Mouse (Mus musculus) ES-E14 (cell line): ENCODE data around the gene Tnfsf4.

Experiments used
- CHD2 ChIP-seq: IDR thresholded peaks from 2 replicates; pipeline ENCODE4 v1.6.1; 2014; ENCODE audit warnings: mild to moderate bottlenecking, low read depth, low read length, inconsistent platforms
- HCFC1 ChIP-seq: IDR thresholded peaks from 2 replicates; pipeline ENCODE4 v1.6.1; 2012; ENCODE audit warnings: low read length, inconsistent platforms, borderline replicate concordance; ENCODE audit not compliant: insufficient read depth
- ZNF384 ChIP-seq: IDR thresholded peaks from 2 replicates; pipeline ENCODE4 v1.6.1; 2012; ENCODE audit warnings: low read depth, low read length, inconsistent platforms

GRCm38 (mm10) chr1:161392906-161393305 lies 2.3 kb upstream of the Tnfsf4 start:
- TF ChIP-seq ZNF384 (no peak), HCFC1 (no peak), CHD2 (no peak)
